Mouse (Mus musculus) mature B cell (primary cell): ENCODE results near the gene Ddx49.

ENCODE experiments used
- in situ Hi-C: fragments of 300-500 bp; cut with MboI; formaldehyde crosslinking; loops from 2 replicates; pipeline ENCODE4 v1.14.3; 2019

Gene Ddx49

DNA sequence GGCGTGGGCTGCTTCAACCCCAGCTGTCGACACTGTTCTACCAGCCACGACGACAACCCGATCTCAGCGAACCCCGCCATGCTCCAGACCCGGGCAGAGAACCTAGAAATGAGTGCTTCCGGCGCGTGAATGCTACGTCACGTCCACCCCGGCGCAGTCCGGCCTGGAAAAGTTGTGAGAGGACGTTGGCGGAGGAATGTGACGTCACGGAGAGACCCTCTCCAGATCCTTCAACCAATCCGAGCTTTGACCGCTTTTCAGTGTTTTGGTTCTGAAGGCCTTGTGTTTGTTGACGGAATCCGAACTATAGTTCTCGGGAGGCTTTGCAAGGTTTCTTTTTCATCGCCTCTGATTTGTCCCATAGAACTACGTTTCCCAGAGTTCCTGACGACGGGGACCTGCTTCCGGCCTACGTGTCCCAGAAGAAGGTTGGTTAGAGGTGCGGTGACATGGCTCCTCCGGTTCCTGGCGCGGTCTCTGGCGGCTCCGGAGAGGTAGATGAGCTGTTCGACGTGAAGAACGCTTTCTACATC is at the start of gene Ddx49, which contains the start of gene Cope:
TSS of gene Ddx49 (minus strand) at position 132 of the 533 bp plus-strand sequence.
TSS of gene Cope (plus strand) at position 161 of the 533 bp plus-strand sequence.
- in situ Hi-C loops = no loop called here

DNA sequence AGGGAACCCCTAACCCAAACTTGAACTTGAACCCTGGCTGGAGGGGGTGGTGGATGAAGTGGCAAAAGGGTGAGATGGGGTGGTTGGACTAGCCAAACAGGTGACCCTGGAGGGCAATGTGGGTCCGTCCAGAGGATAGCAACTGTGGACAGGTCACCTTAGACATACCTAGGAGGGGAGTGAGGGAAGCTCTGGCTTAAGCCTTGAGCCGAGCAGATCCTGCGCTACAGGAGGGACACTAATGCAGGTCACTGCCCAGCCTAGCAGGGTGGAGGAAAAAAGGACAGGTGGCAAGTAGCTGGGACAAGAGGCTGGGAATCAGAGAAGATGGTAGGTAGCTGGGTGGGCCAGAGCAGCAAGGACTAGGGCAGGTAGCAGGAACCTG is 49.7 kb upstream of the Ddx49 start:
- in situ Hi-C loops = no loop called here

DNA sequence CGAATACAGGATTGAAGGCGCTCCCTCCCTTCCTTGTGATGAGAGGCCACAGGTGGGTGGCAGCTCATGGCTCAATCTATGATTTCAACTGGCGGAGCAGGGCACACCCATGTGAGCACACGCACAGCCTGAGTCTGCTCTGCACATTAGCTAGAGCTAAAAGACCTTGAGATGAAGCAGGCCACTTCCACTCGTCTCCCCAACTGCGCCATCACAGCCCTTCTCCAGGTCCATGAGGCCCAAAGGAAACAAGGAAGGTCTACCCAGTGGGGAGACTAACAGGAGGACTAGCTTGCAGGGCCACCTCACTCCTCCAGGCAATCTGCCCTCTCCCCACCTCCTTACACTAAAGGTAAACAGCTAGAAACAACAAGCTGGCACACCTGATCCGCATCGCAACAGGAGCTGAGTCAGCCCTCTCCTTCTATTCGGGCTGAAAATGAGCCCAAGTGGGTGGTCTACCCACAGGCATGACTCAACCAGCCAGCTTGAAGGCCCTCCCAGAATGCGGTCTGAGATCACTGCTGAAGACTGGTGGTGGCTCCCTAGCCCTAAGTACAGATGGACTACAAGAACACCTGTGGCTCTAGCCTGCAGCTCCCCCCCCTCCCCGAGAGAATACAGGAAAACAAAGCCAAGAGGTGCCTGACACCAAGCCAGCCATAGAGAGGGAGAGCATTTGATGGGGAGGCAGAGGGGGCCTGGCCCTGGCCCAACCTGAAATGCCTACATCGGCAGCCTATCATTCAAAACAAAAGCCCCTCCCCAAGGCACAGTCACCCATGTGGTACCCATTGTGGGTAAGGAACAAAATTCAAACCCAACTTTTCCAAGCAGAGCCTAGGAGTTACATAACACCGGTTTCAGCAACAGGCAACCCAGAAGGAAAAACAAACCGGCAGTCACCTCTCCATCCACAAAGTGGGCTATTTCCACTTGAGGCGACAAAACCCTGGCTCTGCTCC is 49.0 kb upstream of the Ddx49 start:
- in situ Hi-C loops = no loop called here

DNA sequence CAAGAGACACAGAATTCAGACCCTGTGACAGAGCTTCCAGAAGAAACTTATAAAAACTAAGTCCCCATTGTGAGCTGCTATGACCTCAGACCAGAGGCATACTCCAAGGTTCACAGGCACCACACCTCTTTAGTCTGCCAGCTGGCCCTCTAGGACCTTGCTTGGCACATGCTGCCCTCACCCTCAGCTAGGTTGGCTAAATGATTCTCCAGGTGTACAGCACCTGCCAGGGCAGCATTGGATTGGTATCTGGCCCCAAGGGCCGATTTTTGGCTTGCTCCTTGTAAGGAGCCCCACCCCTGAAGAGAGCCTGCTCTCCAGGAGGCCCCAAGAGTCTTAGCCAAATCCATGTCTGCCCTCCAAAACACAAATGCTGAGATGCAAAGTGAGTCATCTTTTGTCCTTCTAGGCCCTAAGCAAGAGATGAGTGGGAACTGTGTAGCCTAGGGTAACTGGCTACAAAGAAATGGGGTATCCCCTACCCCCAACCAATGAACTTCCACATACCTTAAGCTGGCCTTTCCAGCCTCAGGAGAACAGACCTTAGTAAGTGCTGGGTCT is 45.7 kb upstream of the Ddx49 start:
- in situ Hi-C loops = no loop called here

DNA sequence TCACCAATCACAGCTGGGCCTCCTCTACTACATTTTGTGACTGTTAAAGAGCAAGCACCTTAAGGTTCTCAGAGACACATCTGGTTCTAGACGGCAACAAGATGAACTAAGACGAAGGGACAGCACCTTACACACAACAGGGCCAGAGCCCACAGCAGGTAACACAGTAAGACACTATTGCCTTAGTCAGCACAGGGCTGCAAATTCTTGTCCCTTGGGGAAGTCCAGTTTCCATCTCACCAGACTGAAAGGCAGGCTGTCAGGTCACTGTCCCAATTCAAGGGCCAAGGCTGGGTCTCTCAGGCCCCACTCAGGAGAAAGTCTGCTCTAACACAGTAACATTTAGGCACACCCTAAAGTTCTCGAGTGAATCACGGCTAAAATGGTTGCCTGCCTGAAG is 45.2 kb upstream of the Ddx49 start:
- in situ Hi-C loops = no loop called here

DNA sequence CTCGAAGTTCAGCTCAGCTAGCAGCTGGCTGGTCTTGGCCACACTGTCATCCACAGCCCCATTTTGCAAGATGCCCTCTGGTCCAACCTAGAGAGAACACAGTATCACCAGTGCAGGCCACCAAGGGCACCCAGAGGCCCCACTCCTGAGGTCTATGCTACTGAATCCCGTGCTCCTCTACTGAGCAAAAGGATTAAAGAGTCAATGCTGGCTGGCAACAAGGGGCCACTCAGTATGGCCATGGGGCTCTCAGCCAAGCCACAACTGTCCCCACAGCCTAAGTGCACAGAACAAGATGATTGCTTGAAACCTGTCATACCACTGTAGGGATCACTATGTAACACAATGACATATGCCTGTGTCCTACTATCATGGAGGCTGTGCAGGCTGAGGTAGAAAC is 42.0 kb upstream of the Ddx49 start:
- in situ Hi-C loops = no loop called here

DNA sequence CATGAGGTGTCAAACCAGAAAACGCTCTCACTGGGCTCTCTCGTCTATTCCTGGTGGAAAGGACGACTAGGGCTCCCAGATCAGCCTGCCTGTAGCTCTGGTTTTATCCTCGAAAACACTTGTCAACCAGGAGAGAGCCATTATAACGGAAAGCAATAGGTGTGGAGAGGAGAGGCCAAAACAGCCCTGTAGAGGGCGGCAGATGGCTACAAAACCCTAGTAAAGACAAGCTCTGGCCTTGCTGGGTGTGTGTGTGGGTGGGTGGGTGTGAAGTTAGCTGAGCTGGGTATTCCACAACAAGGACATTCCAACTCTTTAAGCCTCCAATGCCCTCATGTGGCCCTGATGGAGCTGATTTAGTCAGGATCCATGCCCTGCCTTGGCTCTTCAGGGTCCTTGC is 41.4 kb upstream of the Ddx49 start:
- in situ Hi-C loops = no loop called here

DNA sequence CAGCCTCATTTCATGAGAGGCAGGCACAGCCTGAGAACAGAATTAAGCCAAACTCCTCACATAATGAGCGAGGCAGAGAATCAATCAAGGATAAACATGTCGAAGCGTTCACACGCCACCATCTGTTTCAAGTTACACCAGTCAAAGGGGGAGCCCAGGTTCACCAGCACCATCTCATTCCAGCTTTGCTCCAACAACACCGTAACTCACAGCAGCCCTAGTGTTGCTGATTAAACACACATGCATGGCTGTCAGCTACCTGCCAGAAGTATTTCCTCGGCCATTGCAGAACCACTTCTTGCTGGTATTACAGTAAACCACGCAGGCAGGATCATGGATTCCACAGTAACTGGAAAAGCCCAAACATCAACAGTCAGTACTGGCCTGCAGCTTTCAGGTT is 40.8 kb upstream of the Ddx49 start:
- in situ Hi-C loops = no loop called here

DNA sequence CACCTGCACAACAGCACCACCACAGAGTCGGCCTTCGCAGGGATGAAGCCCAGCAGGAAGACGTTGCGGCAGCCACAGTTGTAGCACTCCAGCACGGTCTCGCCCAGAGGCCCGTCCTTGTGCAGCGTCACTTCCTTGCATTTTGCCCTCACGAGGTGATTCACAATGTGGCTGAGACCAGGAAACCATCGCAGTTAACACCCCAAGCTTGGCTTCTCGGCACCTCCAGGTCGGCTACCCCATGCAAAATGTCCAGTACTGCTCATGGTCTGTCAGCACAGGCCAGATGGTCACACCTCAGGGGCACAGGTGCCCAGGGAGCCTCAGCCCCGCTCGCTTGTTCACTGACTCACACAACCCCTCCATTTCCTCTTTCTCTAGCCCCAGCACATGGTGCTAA is 39.7 kb upstream of the Ddx49 start:
- in situ Hi-C loops = no loop called here

DNA sequence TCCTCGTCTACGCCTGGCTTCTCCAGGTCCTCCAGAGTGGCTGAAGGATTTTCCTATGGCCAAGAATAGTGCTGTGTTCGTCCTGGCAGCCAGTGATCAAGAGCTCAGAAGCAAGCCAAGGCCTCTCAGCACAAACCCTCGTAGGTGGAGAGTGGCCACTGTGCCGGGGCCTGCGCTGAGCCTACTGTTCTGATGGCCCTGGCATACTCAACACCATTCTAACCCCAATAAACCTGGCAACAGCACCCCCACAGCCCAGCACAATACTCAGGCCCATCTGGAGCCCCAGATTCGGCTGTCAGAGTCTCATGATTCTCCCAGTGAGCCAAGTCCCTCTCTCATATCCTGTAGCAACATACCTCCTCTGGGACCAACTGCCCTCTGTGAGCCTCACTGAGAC is 38.4 kb upstream of the Ddx49 start:
- in situ Hi-C loops = no loop called here

DNA sequence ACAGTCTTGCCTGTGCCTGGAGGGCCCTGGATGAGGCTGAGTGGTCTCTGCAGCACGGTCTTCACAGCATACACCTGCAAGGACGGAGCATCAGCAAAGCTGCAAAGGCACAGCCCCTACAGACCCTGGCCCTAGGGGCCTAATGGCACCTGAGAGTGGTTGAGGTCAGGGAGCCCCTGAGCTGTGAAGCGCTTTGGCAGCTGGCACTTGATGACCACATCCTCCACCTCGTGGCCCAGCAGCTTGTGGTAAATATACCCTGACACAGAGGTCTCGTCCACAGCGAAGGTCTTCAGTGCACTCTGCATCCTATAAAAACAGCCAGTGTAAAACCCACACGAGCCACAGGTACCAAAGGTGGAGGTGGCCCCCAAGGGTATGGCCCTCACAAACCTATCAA is 36.6 kb upstream of the Ddx49 start:
- in situ Hi-C loops = no loop called here

DNA sequence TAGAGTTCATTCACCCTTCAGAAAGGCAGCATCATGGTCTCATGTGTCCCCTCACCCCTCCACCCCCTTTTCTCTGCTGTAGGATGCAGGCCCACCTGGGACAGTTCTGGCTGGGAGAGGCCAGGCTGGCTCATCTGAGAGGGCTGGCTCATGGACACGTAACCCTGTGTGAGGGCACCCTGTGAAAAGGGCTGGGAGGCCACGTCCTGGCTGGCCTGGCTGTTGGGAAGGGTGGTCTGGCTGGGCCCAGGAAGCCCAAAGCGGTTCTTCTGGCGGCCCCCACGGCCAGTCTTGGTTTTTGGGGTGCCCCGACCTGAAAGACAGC is 30.6 kb upstream of the Ddx49 start:
- in situ Hi-C loops = no loop called here

DNA sequence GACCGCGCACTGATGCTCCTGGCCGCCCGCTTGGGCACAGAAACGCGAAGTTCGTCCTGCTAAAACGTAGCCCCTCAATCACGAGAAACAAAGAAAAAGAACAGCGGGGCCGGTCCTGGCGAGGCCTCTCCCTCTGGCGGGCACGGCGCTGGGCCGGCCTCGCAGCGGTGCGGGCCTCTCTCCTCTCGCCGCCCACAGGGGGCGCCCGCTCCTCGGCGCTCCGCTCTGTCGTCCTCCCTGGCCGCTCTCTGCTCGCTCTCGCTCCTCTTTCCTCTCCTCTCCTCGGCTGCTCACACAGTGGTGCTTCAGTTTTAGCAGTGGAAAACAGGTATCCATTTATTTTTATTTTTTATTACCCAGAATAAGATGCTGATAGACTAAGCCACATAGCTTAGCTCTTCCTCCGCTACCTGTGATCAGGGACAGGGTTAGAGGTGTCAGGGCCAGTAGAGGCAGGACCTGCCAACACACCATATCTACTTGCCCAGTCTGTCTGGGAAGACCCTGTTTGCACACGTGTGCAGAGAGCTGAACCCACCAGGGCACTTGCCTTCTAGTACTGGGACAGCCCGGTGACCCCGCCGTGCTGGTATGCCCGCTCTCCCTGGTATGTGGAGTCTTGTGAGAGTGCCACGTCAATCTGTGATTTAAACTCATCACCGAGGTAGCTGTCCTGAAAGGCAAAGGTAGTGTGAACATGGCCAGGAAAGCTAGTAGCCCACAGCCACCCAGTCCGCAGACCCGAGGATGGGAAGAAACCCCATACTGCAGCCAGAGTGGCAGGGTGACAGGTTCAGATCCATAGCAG is 30.0 kb upstream of the Ddx49 start:
- in situ Hi-C loops = no loop called here

DNA sequence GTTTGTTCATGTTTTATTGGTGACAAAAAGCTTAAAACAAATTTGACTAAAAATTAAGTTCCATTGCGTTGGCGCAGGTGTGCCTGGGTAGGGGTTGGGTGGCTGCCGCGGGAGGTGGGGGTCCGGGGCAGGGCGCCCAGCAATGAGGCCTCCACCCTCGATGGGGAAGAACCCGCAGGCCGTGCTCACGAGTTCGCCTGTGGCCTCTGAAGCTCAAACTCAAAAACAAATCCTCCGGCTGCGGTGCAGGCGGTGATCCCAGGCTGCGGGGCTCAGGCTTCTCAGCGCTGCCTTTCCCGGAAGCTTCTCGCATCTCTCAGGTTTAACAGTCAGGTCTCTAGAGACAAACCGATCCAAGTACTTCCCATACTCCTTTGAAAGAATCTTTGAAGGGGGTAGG is 29.2 kb upstream of the Ddx49 start:
- in situ Hi-C loops = no loop called here

DNA sequence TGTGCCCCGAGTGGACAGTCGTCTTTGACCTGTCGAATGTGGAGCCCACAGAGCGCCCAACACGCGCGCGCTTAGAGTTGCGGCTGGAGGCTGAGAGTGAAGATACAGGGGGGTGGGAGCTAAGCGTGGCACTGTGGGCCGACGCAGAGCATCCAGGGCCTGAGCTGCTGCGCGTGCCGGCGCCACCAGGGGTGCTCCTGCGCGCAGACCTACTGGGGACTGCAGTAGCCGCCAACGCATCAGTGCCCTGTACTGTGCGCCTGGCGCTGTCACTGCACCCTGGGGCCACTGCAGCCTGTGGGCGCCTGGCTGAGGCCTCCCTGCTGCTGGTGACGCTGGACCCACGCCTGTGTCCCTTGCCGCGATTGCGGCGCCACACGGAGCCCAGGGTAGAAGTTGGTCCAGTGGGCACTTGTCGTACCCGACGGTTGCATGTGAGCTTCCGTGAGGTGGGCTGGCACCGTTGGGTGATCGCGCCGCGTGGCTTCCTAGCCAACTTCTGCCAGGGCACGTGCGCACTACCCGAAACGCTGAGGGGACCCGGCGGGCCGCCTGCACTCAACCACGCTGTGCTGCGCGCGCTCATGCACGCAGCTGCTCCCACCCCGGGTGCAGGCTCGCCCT is 28.6 kb upstream of the Ddx49 start:
- in situ Hi-C loops = no loop called here

DNA sequence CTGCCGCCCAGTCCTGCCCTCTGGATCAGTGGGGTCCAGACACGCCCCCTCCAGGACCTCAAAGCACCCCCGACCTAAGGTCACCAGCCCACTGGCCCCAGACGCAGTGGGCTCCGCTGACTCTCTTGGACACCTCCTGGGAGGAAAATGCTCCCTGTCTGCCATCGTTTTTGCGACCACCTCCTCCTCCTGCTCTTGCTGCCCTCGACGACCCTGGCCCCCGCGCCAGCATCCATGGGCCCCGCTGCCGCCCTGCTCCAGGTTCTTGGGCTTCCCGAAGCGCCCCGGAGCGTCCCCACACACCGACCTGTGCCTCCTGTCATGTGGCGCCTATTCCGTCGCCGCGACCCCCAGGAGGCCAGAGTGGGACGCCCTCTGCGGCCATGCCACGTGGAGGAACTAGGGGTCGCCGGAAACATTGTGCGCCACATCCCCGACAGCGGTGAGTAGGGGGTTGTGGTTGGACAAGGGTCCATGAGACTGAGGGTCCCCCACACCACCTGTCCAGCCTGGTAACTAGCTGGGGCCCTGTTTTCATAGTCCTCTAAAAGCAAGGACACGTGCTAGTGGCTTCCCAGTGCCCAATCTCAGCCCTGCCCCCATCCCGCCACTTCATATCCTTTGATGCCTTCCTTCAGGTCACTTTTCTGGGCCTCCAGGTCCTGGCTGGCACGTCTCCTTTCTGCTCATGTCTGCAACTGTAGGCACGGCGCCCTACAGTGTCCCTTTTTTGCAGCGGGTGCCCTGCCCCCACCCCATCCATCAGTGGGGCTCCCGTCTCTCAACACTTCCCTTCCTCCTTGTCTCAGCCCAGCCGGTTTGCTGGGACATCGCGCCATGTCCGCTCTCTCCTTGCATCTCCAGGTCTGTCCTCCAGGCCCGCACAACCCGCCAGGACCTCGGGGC is 27.8 kb upstream of the Ddx49 start:
- in situ Hi-C loops = no loop called here

DNA sequence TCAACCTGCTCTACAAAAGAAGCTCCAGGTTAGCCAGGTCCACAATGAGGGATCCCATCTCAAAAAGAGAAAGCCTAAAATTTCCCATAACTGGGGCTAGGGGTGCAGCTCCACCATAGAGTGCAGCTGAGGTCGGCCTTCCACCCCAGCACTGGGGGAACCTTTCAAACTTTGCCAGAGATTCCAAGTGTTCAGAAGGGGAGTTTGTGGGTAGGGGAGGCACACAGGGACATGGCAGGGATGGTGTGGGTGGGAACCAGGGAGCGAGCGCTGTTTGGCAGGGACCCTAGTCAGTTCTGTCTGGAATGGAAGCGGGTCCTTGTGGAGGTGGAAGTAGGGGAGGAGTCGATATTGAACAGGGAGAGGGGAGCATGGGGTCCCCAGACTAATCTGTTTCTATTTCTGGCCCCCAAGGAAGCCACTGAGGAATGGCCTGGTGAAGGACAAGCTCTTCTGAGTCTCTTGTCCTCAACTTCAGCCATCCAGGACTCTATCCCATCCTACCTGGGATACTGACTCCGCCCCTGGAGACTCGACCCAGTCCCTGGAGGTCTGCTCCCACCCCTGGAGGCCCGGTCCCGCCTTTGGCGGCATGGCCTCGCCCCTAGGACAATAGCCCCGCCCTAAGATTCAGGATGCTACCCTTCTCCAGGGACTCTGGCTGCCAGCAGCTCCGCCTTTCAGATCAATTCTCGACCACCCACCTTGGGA is 27.0 kb upstream of the Ddx49 start, which contains the start of gene Gdf1:
TSS of gene Gdf1 (plus strand) at position 694 of the 711 bp plus-strand sequence.
- in situ Hi-C loops = no loop called here

DNA sequence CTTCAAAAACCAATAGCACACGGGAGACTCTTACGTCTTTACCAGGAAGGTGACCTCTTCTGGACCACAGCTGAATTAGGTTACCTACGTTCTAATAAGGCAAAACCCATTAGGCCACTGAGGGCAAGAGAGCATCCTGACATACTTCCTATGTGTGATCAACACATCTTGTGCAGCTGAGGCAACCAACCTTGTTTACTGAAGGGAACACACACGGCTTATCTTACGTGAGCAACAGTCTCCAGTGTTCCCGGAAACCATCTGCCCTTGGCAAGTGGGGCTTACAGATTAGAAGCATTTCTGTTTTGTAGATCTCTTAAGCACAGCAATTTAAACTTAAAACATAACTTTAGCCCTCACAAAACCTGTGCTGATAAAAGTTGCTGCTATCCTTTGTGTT is 25.2 kb upstream of the Ddx49 start:
- in situ Hi-C loops = no loop called here

DNA sequence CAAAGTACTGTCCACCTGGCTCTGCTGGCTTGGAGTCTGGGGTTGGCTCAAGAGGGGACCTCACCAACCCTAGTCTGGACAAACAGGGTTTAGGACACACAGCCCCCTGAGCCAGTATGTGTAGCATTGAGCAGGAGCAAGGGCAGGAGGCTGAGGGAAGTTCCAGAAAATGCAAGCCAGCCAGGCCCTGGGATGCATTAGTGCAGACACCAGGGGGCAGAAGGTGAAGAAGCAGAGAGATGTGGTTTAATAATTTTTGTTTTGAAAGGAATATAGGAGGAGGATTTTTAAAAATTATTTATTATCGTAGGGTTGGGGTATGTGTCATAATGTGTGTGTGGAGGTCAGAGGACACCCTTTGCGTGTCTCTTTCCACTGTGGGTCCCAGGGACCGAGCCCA is 21.4 kb upstream of the Ddx49 start:
- in situ Hi-C loops = no loop called here

DNA sequence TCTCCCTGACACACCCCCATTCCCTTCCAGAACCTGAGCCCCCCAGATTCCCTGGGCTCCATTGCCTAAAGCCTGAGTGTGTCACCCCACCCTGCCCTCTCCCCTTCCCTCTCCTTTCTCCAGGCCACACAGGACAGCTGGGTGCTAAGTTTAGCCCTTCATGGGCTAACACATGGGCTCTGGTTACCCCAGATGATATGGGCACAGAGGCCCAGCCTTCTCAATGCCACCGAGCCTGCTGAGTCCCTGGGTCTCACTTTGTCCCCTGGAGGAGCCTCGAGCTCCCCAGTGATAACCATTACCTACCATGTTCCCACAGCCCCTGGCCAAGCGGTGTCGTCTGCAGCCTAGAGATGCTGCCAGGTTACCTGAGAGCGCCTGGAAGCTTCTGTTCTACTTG is 15.6 kb upstream of the Ddx49 start:
- in situ Hi-C loops = no loop called here
